Mouse (Mus musculus): ENCODE measurements around the gene Nid2. TPM values are rescaled to one million over a fixed set of nuclear protein-coding genes. Genes with fewer than 3 reads are reported as not detected.

Nid2 gene
- polyA plus RNA-seq, 1 experiment from 2014 or later: 68.8 TPM

DNA sequence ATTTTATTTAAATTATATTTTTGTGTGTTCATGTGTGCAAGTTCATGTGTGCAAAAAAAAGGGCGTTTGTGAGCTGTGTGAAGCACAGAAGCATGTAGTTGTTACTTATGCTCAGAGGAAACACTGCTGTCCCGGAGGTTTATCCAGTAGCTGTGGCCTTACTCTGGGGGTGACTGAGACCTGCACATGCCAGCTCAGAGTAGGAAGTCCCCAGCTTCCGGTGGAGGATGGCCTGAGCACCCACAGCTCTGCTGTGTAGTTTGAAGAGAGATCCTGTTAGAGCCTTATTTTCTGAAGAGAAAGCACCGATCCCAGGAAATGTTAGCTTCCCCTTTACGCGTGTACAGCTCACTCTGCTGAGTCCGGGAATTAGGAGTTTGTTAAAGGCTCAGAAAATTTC is 20.1 kb downstream of the Nid2 start:
- no peak overlapping the region for H3K9ac ChIP-seq
- H3K36me3 ChIP-seq: no peaks in the 10 kb centered on the region
- H3K27ac ChIP-seq: no peak overlapping the region
- H3K27me3 ChIP-seq: no peaks in the 10 kb centered on the region
- WGBS: 72% methylated on average over 7 of the region's 7 CpGs
- no peaks in the 10 kb centered on the region; the same call in 1 of the 2 replicates for H3K9me3 ChIP-seq (replicated peaks)
- H3K4me3 ChIP-seq: no peak overlapping the region
- no peak for ATAC-seq (ENCODE audit: low FRiP score)
- H3K4me1 ChIP-seq: peaks cover 21% of the 10 kb centered on the region
- no peak overlapping the region for H3K4me2 ChIP-seq (replicated peaks)

DNA sequence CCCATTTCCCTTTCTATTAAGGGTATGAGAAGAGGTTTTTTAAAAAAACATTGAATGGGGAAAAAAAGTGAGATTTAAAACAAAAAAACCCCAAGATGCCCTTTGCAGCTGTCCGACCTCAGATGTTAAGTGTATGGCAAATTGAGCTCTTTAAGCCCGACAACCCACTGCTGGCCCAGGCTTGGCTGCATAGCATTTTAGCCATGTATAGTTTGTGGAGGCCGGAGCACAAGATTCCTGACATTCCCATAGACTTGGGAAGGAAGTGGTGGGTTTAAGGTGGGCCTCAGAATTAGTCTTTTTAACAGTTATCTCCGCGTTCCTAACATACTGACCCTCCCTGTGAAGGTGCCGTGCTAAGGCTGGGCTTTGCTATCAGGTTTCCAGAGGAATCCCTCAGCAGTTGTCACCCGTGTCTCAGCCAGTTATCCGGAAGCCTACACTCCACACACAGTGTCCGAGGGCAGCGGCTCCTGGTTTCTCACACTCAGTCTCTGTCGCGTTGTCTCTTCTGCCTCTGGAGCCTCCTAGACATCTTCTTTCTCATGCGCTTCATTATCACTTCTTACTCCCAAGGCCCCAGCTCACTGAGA is 23.1 kb downstream of the Nid2 start:
- H3K27ac ChIP-seq: no peak overlapping the region
- no peak for ATAC-seq (ENCODE audit: low FRiP score)
- no peak overlapping the region for H3K4me2 ChIP-seq (replicated peaks)
- H3K9ac ChIP-seq: no peak overlapping the region
- no peaks in the 10 kb centered on the region for H3K27me3 ChIP-seq
- no peaks in the 10 kb centered on the region; the same call in 1 of the 2 replicates for H3K9me3 ChIP-seq (replicated peaks)
- no peaks in the 10 kb centered on the region for H3K36me3 ChIP-seq
- no peak overlapping the region for H3K4me3 ChIP-seq
- peaks cover 6% of the 10 kb centered on the region for H3K4me1 ChIP-seq
- WGBS: 69% methylated on average over 13 of the region's 13 CpGs

DNA sequence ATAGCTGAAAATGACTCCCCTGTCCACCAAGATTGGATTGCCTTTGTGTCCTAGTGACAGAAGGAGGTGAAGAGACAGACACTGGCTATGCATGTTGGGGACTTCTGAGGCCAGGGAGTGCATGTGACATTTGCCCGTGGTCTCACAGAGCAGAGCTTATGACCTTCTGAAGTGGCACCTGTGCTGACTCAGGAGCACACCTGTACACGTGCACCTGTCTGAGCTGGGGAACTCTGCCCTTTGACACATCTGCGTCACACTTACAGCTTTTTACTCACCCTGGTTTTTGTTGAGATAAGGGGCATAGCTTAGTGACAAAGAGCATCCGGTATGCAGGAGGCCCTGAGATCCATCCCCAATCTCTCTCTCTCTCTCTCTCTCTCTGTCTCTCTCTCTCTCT is 24.4 kb downstream of the Nid2 start:
- Histone ChIP-seq H3K27ac (no peak overlapping the region), H3K27me3 (no peaks in the 10 kb centered on the region), H3K36me3 (no peaks in the 10 kb centered on the region), H3K4me2 (replicated peaks) (no peak overlapping the region), H3K4me3 (no peak overlapping the region), H3K9ac (no peak overlapping the region), H3K4me1 (no peaks in the 10 kb centered on the region), H3K9me3 (replicated peaks) (no peaks in the 10 kb centered on the region; the same call in 1 of the 2 replicates)
- 91% methylated on average over 4 of the region's 4 CpGs for WGBS
- no peak for ATAC-seq (ENCODE audit: low FRiP score)

DNA sequence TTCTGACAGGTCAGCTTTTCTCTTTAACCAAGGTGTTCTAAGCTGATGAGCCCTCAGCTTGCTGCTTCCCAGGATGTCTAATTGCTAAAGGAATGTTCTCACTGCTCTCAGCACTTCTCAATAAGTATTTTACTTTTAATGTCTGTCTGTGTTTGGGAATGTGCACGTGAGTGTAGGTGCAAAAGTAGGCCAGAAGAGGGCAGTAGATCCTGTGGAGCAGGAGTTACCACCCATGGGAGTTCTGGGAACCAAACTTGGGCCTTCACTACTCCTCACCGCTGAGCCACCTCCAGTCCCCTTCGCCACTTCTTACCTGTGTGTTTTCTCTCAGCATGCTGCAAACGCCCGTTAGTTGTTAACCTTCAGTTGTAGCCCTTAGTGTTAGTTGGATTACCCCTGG is 25.1 kb downstream of the Nid2 start:
- 97% methylated on average over 5 of the region's 5 CpGs for WGBS
- Histone ChIP-seq H3K9ac (no peak overlapping the region), H3K9me3 (replicated peaks) (no peaks in the 10 kb centered on the region; the same call in 1 of the 2 replicates), H3K4me1 (no peaks in the 10 kb centered on the region), H3K27me3 (no peaks in the 10 kb centered on the region), H3K4me3 (no peak overlapping the region), H3K27ac (no peak overlapping the region), H3K4me2 (replicated peaks) (no peak overlapping the region), H3K36me3 (no peaks in the 10 kb centered on the region)
- ATAC-seq (ENCODE audit: low FRiP score): no peak

DNA sequence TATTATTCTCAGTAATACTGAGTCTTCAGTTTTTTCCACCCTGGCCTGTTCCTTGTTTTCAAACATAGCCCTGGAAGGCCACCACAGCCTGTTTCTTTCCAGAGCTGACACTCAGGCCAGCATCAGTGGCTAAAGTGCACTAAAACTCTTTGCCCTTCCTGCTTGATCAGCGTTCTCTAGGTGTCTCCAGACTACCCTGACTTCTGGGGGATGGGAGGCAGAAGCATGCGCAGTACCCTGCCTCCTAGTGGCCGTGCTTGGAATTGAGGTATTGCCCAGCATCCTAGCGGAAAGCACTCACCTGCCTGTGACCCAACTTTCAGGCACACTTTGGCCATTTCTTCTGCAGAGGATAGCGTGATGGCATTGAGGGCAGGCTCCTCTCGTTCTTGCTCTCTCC is 25.8 kb downstream of the Nid2 start:
- H3K27ac ChIP-seq: no peak overlapping the region
- no peak overlapping the region for H3K4me2 ChIP-seq (replicated peaks)
- no peaks in the 10 kb centered on the region for H3K36me3 ChIP-seq
- H3K27me3 ChIP-seq: no peaks in the 10 kb centered on the region
- no peak for ATAC-seq (ENCODE audit: low FRiP score)
- no peaks in the 10 kb centered on the region for H3K4me1 ChIP-seq
- no peak overlapping the region for H3K9ac ChIP-seq
- WGBS: 54% methylated on average over 6 of the region's 6 CpGs
- no peaks in the 10 kb centered on the region; the same call in 1 of the 2 replicates for H3K9me3 ChIP-seq (replicated peaks)
- no peak overlapping the region for H3K4me3 ChIP-seq

DNA sequence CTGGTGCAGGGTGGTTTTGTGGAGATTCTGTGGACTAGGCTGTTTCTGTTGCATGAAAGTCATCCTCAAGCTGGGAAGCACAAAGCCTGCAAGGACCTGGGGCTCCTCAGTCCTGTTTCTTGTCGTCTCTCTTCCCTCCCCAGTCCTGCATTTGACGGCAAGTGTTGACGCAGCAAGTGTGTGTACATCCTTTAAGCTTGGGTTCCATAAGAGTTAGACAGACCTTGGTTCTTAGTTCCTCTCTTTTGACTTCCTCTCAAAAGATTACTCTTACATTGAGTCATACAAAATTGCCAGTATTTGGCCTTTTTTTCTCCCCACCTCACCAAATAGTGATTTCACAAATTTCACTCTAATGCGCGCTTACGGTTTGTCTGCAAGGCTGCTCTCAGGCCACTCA is 26.3 kb downstream of the Nid2 start:
- no peak overlapping the region for H3K4me2 ChIP-seq (replicated peaks)
- H3K27ac ChIP-seq: no peak overlapping the region
- H3K27me3 ChIP-seq: no peaks in the 10 kb centered on the region
- ATAC-seq (ENCODE audit: low FRiP score): no peak
- no peaks in the 10 kb centered on the region for H3K4me1 ChIP-seq
- H3K4me3 ChIP-seq: no peak overlapping the region
- H3K9ac ChIP-seq: no peak overlapping the region
- no peaks in the 10 kb centered on the region; the same call in 1 of the 2 replicates for H3K9me3 ChIP-seq (replicated peaks)
- no peaks in the 10 kb centered on the region for H3K36me3 ChIP-seq
- 96% methylated on average over 6 of the region's 6 CpGs for WGBS

DNA sequence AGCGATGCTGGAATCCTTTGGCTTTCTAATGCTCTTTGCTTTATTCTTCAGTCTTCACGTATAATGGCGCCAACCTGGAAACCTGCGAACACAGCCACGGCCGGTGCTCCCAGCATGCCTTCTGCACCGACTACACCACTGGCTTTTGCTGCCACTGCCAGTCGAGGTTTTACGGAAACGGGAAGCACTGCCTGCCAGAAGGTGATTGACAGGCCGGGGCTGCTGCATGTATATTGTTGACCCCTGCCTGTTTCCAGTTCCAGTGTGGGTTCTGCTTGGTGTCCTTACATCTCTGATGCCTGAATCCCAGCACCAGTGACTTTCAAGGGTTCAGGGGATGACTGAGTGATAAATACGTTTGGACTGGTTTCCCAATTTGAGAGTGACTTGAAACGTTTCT is 26.9 kb downstream of the Nid2 start:
- Histone ChIP-seq H3K9me3 (replicated peaks) (no peaks in the 10 kb centered on the region; the same call in 1 of the 2 replicates), H3K4me3 (no peak overlapping the region), H3K9ac (no peak overlapping the region), H3K36me3 (no peaks in the 10 kb centered on the region), H3K27ac (no peak overlapping the region), H3K27me3 (no peaks in the 10 kb centered on the region), H3K4me2 (replicated peaks) (no peak overlapping the region), H3K4me1 (no peaks in the 10 kb centered on the region)
- no peak for ATAC-seq (ENCODE audit: low FRiP score)
- 88% methylated on average over 13 of the region's 13 CpGs for WGBS

DNA sequence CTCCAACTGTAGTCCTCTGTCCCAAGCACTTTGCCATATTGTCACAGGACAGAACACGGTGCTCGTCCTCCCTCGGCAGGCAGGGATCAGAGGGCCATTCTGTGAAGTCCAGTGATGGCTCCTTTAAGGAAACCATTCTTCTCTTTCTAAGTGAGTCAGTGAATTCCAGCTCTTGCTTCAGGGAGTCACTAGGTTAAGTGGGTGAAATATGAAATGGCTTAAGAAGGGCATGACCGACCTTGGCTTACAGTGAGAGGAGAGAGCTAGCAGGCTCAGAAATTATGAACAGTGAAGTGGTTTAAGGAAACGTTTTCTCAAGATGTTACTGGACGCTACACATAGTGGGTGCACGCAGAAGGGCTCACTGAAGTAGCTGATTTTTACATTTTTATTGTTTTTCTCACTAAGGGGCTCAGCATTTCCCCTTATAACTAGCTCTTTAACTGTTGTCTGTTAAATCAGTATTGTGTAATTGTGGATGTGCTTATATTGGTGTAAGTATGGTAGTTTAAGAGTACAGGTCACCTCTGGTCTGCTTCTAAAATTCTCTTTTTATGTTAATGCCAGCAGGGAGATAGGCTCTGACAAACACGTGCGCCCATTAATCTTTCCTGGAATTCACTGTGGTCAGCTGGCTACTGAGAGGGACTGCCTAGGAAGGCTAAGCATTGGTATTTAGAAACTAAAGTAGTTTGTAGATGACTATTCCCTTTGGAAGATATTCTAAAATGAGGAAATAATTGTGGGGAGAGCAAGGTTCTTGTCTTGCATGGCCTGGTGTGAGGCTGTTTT is 34.9 kb downstream of the Nid2 start:
- H3K27ac ChIP-seq: no peak overlapping the region
- H3K9me3 ChIP-seq (replicated peaks): no peaks in the 10 kb centered on the region
- no peak for ATAC-seq (ENCODE audit: low FRiP score)
- no peaks in the 10 kb centered on the region for H3K4me1 ChIP-seq
- no peaks in the 10 kb centered on the region for H3K27me3 ChIP-seq
- H3K36me3 ChIP-seq: no peaks in the 10 kb centered on the region
- H3K9ac ChIP-seq: no peak overlapping the region
- H3K4me2 ChIP-seq (replicated peaks): no peak overlapping the region
- H3K4me3 ChIP-seq: no peak overlapping the region
- WGBS: 88% methylated on average over 9 of the region's 9 CpGs

DNA sequence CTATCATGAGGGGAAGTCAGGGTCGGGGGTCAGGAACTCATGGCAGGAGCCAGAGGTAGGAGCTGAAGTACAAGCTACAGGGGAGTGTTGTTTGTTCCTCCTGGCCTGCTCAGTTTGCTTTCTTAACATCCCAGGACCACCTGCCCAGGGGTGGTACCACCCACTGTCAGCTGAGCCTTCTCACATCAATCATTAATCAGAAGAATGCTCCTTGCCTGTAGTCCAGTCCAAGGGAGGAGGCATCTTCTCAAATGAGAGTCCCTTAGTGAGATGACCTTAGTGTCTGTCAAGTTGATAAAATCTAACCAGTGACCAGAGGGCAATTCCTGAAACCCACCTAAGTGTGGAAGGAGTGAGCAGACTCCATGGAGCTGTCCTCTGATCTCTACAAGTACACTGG is 37.4 kb downstream of the Nid2 start:
- Histone ChIP-seq H3K27me3 (no peaks in the 10 kb centered on the region), H3K4me1 (no peaks in the 10 kb centered on the region), H3K27ac (no peak overlapping the region), H3K9ac (no peak overlapping the region), H3K36me3 (no peaks in the 10 kb centered on the region), H3K9me3 (replicated peaks) (no peaks in the 10 kb centered on the region), H3K4me2 (replicated peaks) (no peak overlapping the region), H3K4me3 (no peak overlapping the region)
- ATAC-seq (ENCODE audit: low FRiP score): no peak
- 80% methylated on average over 1 of the region's 1 CpGs for WGBS

DNA sequence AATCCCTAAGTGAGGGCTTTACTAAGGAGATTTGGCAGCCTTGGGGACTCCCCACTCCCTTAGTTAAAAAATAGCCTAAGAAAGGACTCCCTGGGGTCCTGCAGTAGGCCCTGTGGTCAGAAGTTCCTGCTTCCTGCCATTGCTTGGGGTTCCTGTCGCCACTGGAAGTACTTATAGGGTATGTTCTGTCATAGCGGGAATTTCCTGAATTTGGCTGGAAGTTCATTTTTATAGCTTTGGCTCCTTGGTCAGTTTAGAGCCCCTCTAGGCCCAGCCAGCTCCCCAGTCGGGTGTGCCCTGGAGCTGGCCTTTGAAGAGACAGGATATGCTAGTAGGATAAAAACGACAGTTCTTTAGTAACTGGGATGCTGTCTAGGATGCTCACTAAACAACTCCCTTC is 43.8 kb downstream of the Nid2 start:
- H3K9ac ChIP-seq: no peak overlapping the region
- WGBS: 82% methylated on average over 4 of the region's 4 CpGs
- no peak overlapping the region for H3K4me2 ChIP-seq (replicated peaks)
- H3K27ac ChIP-seq: no peak overlapping the region
- no peaks in the 10 kb centered on the region for H3K4me1 ChIP-seq
- no peaks in the 10 kb centered on the region for H3K9me3 ChIP-seq (replicated peaks)
- ATAC-seq (ENCODE audit: low FRiP score): no peak
- H3K27me3 ChIP-seq: no peaks in the 10 kb centered on the region
- no peak overlapping the region for H3K4me3 ChIP-seq
- peaks cover 5% of the 10 kb centered on the region; the same call in 1 of the 2 replicates for H3K36me3 ChIP-seq

DNA sequence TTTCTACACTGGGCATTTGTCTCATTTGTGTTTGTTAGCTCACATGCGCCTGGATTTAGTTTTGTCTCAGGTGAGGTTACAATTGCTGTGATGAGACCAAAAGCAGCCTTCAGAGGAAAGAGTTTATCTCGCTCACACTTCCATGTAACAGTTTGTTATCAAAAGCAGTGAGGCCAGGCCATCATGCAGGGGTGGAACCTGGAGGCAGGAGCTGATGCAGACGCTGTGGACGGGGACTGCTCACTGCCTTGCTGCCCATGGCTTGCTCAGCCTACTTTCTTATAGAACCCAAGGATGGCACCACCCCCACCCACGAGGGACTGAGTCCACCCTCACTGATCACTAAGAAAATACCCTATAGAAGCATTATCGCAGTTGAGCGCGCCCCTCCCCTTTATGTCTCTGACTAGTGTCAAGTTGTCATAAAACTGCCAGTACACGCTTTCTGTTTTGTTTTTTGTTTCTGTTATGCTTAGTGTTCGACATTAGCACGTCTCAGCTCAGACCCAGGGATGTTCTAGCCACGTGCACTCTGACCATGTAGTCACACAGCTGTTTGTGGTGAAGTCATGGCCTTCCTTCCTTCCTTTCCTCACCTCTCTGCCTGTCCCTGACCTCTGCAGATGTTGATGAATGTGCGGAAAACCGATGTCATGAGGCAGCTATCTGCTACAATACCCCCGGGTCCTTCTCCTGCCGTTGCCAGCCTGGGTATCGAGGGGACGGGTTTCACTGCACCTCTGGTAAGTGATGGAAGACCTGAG is 45.7 kb downstream of the Nid2 start:
- Histone ChIP-seq H3K4me2 (replicated peaks) (no peak overlapping the region), H3K9ac (no peak overlapping the region), H3K4me1 (no peaks in the 10 kb centered on the region), H3K27ac (no peak overlapping the region), H3K27me3 (no peaks in the 10 kb centered on the region), H3K36me3 (peaks cover 5% of the 10 kb centered on the region; the same call in 1 of the 2 replicates), H3K4me3 (no peak overlapping the region), H3K9me3 (replicated peaks) (no peaks in the 10 kb centered on the region)
- ATAC-seq (ENCODE audit: low FRiP score): no peak
- 90% methylated on average over 18 of the region's 18 CpGs for WGBS

DNA sequence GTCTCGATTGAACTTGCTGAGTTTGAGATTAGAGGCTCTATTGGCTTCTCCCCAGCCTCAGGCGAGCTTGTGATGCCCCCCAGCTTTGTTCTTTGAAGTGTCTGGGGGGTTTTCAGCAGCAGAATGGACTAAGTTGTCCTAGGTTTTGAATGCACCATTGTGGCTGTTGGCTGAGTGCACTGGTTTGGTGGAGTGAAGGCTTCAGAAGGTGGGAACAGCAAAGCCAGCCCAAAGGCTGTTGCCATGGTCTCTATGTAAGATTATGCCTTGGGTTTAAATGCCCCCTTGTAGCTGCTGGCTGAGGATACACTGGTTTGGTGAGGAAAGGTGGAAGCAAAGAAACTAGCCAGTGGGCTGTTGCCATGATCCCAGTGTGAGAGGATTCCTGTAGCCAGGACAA is 49.4 kb downstream of the Nid2 start:
- Histone ChIP-seq H3K4me3 (no peak overlapping the region), H3K36me3 (peaks cover 5% of the 10 kb centered on the region; the same call in 1 of the 2 replicates), H3K27ac (no peak overlapping the region), H3K27me3 (no peaks in the 10 kb centered on the region), H3K4me2 (replicated peaks) (no peak overlapping the region), H3K9me3 (replicated peaks) (no peaks in the 10 kb centered on the region), H3K9ac (no peak overlapping the region), H3K4me1 (0 out of 2 replicates have a peak, but pooled peaks cover 5% of the 10 kb centered on the region)
- no peak for ATAC-seq (ENCODE audit: low FRiP score)
- 78% methylated on average over 2 of the region's 2 CpGs for WGBS

All from hindbrain, embryonic 12.5 days (tissue).